Mouse (Mus musculus): ENCODE data around the gene Kcnip2. TPM values are rescaled to one million over a fixed set of nuclear protein-coding genes. Genes with fewer than 3 reads are reported as not detected.
"Not testable (repeated sequence)": the region's sequence is repeated elsewhere in the genome, so short reads cannot be mapped to it uniquely, and the experiment has no call there.

The Kcnip2 gene
- polyA plus RNA-seq, 1 experiment from 2014 or later = 3.0 TPM

DNA sequence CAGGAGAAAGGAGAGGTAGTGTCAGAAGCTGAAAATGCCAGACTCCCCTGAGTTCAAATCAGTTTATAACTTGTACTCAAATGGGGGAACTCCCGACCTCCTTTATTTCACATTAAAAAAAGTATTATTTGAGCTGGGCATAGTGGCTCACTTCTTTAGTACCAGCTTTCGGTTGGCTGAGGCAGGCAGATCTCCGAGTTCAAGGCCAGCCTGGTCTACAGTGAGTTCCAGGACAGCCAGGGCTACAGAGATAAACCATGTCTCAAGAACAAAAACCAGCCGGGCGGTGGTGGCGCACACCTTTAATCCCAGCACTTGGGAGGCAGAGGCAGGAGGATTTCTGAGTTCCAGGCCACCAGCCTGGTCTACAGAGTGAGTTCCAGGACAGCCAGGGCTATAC is 10.0 kb downstream of the Kcnip2 start:
- H3K27me3 ChIP-seq; H3K9me3 ChIP-seq (replicated peaks); H3K27ac ChIP-seq; H3K9ac ChIP-seq; ATAC-seq (ENCODE audit: low FRiP score); H3K36me3 ChIP-seq; H3K4me2 ChIP-seq (replicated peaks); H3K4me1 ChIP-seq; H3K4me3 ChIP-seq: not testable (repeated sequence)
- 95% methylated on average over 6 of the region's 6 CpGs for WGBS

- no peak overlapping the region for H3K9ac ChIP-seq
- H3K36me3 ChIP-seq = no peaks in the 10 kb centered on the region
- no peaks in the 10 kb centered on the region for H3K27me3 ChIP-seq
- no peak for ATAC-seq (ENCODE audit: low FRiP score)
- WGBS = 27% methylated on average over 12 of the region's 12 CpGs
- no peaks in the 10 kb centered on the region for H3K9me3 ChIP-seq (replicated peaks)
- H3K4me2 ChIP-seq (replicated peaks) = peak overlapping the region; percentile 15; the same call in 1 of the 2 replicates
- H3K27ac ChIP-seq = no peak overlapping the region
- no peaks in the 10 kb centered on the region for H3K4me1 ChIP-seq
- H3K4me3 ChIP-seq = no peak overlapping the region
Observed at GRCm38 (mm10) chr19:45804593-45805368, 11.1 kb downstream of the Kcnip2 start.

- H3K36me3 ChIP-seq = no peaks in the 10 kb centered on the region
- H3K4me2 ChIP-seq (replicated peaks) = no peak overlapping the region
- WGBS = 30% methylated on average over 4 of the region's 4 CpGs
- H3K4me3 ChIP-seq = no peak overlapping the region
- no peak overlapping the region for H3K27ac ChIP-seq
- H3K9ac ChIP-seq = no peak overlapping the region
- H3K9me3 ChIP-seq (replicated peaks) = no peaks in the 10 kb centered on the region
- no peaks in the 10 kb centered on the region for H3K27me3 ChIP-seq
- ATAC-seq (ENCODE audit: low FRiP score) = no peak
- no peaks in the 10 kb centered on the region for H3K4me1 ChIP-seq
Observed at GRCm38 (mm10) chr19:45803408-45803807, 12.5 kb downstream of the Kcnip2 start.

- H3K36me3 ChIP-seq = no peaks in the 10 kb centered on the region
- no peak overlapping the region for H3K4me3 ChIP-seq
- 72% methylated on average over 4 of the region's 4 CpGs for WGBS
- H3K9me3 ChIP-seq (replicated peaks) = no peaks in the 10 kb centered on the region
- no peak overlapping the region for H3K9ac ChIP-seq
- H3K4me1 ChIP-seq = no peaks in the 10 kb centered on the region
- no peak overlapping the region for H3K27ac ChIP-seq
- H3K27me3 ChIP-seq = no peaks in the 10 kb centered on the region
- no peak overlapping the region for H3K4me2 ChIP-seq (replicated peaks)
- ATAC-seq (ENCODE audit: low FRiP score) = no peak
Observed at GRCm38 (mm10) chr19:45802702-45803101, 13.2 kb downstream of the Kcnip2 start.

- Histone ChIP-seq H3K27ac (no peak overlapping the region), H3K4me3 (no peak overlapping the region), H3K9ac (no peak overlapping the region), H3K9me3 (replicated peaks) (no peaks in the 10 kb centered on the region), H3K4me1 (peaks cover 10% of the 10 kb centered on the region), H3K4me2 (replicated peaks) (no peak overlapping the region), H3K36me3 (no peaks in the 10 kb centered on the region), H3K27me3 (no peaks in the 10 kb centered on the region)
- ATAC-seq (ENCODE audit: low FRiP score) = no peak
- 79% methylated on average over 15 of the region's 15 CpGs for WGBS
Observed at GRCm38 (mm10) chr19:45796879-45797278, 19.0 kb downstream of the Kcnip2 start.

GRCm38 (mm10) chr19:45796061-45796556 is 19.8 kb downstream of the Kcnip2 start:
- ATAC-seq (ENCODE audit: low FRiP score) = no peak
- no peaks in the 10 kb centered on the region for H3K36me3 ChIP-seq
- H3K9me3 ChIP-seq (replicated peaks) = no peaks in the 10 kb centered on the region
- WGBS = 13% methylated on average over 15 of the region's 15 CpGs
- H3K27me3 ChIP-seq = no peaks in the 10 kb centered on the region
- H3K4me2 ChIP-seq (replicated peaks) = peak overlapping the region; percentile 46
- H3K9ac ChIP-seq = no peak overlapping the region
- peak overlapping the region; percentile 10; the same call in 1 of the 2 replicates for H3K4me3 ChIP-seq
- H3K4me1 ChIP-seq = peaks cover 10% of the 10 kb centered on the region
- no peak overlapping the region for H3K27ac ChIP-seq

GRCm38 (mm10) chr19:45795406-45795944 is 20.4 kb downstream of the Kcnip2 start:
- Histone ChIP-seq H3K4me3 (0 out of 2 replicates have a peak overlapping the region, but pooled peaks have one; percentile 10), H3K9me3 (replicated peaks) (no peaks in the 10 kb centered on the region), H3K9ac (no peak overlapping the region), H3K27me3 (no peaks in the 10 kb centered on the region), H3K27ac (no peak overlapping the region), H3K4me1 (peaks cover 10% of the 10 kb centered on the region), H3K4me2 (replicated peaks) (peak overlapping the region; percentile 46), H3K36me3 (no peaks in the 10 kb centered on the region)
- ATAC-seq (ENCODE audit: low FRiP score) = no peak
- WGBS = 31% methylated on average over 15 of the region's 15 CpGs

GRCm38 (mm10) chr19:45794718-45795117 is 21.1 kb downstream of the Kcnip2 start:
- Histone ChIP-seq H3K4me1 (peaks cover 10% of the 10 kb centered on the region), H3K9me3 (replicated peaks) (no peaks in the 10 kb centered on the region), H3K9ac (no peak overlapping the region), H3K27me3 (no peaks in the 10 kb centered on the region), H3K4me3 (no peak overlapping the region), H3K4me2 (replicated peaks) (no peak overlapping the region), H3K36me3 (no peaks in the 10 kb centered on the region), H3K27ac (no peak overlapping the region)
- no peak for ATAC-seq (ENCODE audit: low FRiP score)
- 75% methylated on average over 6 of the region's 6 CpGs for WGBS

DNA sequence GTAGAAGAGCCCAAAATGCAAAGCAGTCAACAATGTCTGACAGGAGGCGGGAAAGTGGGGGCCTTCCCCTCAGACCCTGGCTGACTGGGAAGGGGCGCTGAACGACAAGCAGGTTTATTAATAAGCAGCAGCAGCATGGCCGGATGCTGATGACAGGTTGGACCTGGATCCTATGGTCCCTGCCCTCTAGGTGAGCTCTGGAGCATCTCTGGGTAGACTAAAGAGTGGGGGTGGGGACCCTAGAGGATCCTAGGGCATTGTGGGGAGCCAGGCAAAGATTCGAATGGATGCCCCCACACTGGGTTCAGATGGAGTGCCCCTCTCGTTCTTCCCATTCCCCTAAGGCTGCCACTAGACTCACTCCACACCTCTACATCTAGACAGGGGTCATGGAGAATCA is 23.5 kb downstream of the Kcnip2 start:
- WGBS = 86% methylated on average over 6 of the region's 6 CpGs
- Histone ChIP-seq H3K4me2 (replicated peaks) (no peak overlapping the region), H3K36me3 (no peaks in the 10 kb centered on the region), H3K9me3 (replicated peaks) (no peaks in the 10 kb centered on the region), H3K27me3 (no peaks in the 10 kb centered on the region), H3K9ac (no peak overlapping the region), H3K4me3 (no peak overlapping the region), H3K27ac (no peak overlapping the region), H3K4me1 (peaks cover 10% of the 10 kb centered on the region)
- no peak for ATAC-seq (ENCODE audit: low FRiP score)

GRCm38 (mm10) chr19:45789888-45790874 is 25.7 kb downstream of the Kcnip2 start:
- Histone ChIP-seq H3K9ac (no peak overlapping the region), H3K4me1 (peaks cover 4% of the 10 kb centered on the region; the same call in 1 of the 2 replicates), H3K27ac (no peak overlapping the region), H3K4me3 (no peak overlapping the region), H3K4me2 (replicated peaks) (no peak overlapping the region), H3K36me3 (no peaks in the 10 kb centered on the region), H3K27me3 (no peaks in the 10 kb centered on the region), H3K9me3 (replicated peaks) (no peaks in the 10 kb centered on the region)
- WGBS = 77% methylated on average over 11 of the region's 13 CpGs
- no peak for ATAC-seq (ENCODE audit: low FRiP score)

DNA sequence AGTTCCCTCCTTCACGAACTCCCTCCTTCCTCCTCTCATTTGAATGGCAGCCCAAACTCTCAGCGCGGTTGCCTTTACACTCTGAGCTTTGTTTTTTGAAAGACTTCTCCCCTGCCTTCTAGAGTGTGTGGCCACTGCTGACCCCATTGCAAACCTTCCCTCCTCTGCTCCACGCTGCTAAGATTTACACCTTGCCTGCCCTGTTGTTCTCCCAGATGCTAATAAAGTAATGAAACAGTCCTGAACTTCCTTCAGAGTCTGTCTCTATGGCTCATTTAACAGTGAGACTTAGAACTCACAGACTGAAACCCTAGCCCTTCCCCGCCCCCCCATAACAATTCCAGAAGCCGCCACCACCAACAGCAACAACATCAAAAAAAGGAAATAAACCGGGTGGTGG is 26.5 kb downstream of the Kcnip2 start:
- Histone ChIP-seq H3K4me1 (peaks cover 4% of the 10 kb centered on the region; the same call in 1 of the 2 replicates), H3K9me3 (replicated peaks) (no peaks in the 10 kb centered on the region), H3K36me3 (no peaks in the 10 kb centered on the region), H3K27me3 (no peaks in the 10 kb centered on the region), H3K4me2 (replicated peaks) (no peak overlapping the region), H3K4me3 (no peak overlapping the region), H3K27ac (no peak overlapping the region), H3K9ac (no peak overlapping the region)
- ATAC-seq (ENCODE audit: low FRiP score) = no peak
- WGBS = 82% methylated on average over 7 of the region's 7 CpGs

- Histone ChIP-seq H3K27ac (no peak overlapping the region), H3K9ac (no peak overlapping the region), H3K4me3 (no peak overlapping the region), H3K4me1 (peaks cover 9% of the 10 kb centered on the region; the same call in 1 of the 2 replicates), H3K4me2 (replicated peaks) (no peak overlapping the region), H3K27me3 (no peaks in the 10 kb centered on the region), H3K9me3 (replicated peaks) (no peaks in the 10 kb centered on the region), H3K36me3 (no peaks in the 10 kb centered on the region)
- no peak for ATAC-seq (ENCODE audit: low FRiP score)
- WGBS = 87% methylated on average over 4 of the region's 4 CpGs
Observed at GRCm38 (mm10) chr19:45788337-45788736, 27.5 kb downstream of the Kcnip2 start.

Measured in hindbrain, embryonic 12.5 days (tissue).